ENCODE assay signal across 8 mouse cellular contexts in genomic region chr15:85981768-85982415, GRCm38 (mm10). TPM values are rescaled to one million over a fixed set of nuclear protein-coding genes. Genes with fewer than 3 reads are reported as not detected.
DNase-seq lines count a peak whose midpoint lies in the region; ATAC-seq and TF ChIP-seq lines count a peak whose summit lies in the region.

No protein-coding gene starts in this region.

- peak; percentile 11 for DNase-seq in urinary bladder, postnatal 14 days (ENCODE audit: low spot score)
- DNase-seq in urinary bladder, adult 2 months (ENCODE audit: low spot score), result no peak
- DNase-seq in layer of hippocampus, postnatal 36 days, result no peak
- DNase-seq in heart, adult 11 months, result no peak
- DNase-seq in left cerebral cortex, adult 2 months (ENCODE audit: extremely low spot score in 1 of 2, low spot score in 2 of 2), result no peak

- H3K4me1 ChIP-seq in kidney, embryonic 15.5 days, result peaks cover 19% of the 10 kb centered on the region
- H3K4me1 ChIP-seq in forebrain, embryonic 13.5 days, result peaks cover 46% of the 10 kb centered on the region

- no peak overlapping the region for H3K9ac ChIP-seq in kidney, embryonic 15.5 days
- no peak overlapping the region for H3K9ac ChIP-seq in forebrain, embryonic 13.5 days

- no peak overlapping the region for H3K4me2 ChIP-seq in kidney, embryonic 15.5 days
- H3K4me2 ChIP-seq in forebrain, embryonic 13.5 days, result no peak overlapping the region

- no peak overlapping the region for H3K4me3 ChIP-seq in kidney, embryonic 15.5 days (replicated peaks)
- H3K4me3 ChIP-seq in forebrain, embryonic 13.5 days, result no peak overlapping the region
- no peak overlapping the region for H3K4me3 ChIP-seq in left cerebral cortex, adult 2 months

- intact Hi-C loops in left cerebral cortex, adult 2 months (cut with DNase I), result no loop called here

- TF ChIP-seq CTCF in left cerebral cortex, adult 2 months (IDR thresholded peaks at IDR 0.05), result no peak

- H3K27me3 ChIP-seq in kidney, embryonic 15.5 days, result no peaks in the 10 kb centered on the region
- no peaks in the 10 kb centered on the region for H3K27me3 ChIP-seq in forebrain, embryonic 13.5 days

- WGBS in kidney, embryonic 15.5 days, result 25% methylated on average over 11 of the region's 11 CpGs
- 70% methylated on average over 11 of the region's 11 CpGs for WGBS in forebrain, embryonic 13.5 days

- H3K9me3 ChIP-seq in kidney, embryonic 15.5 days (replicated peaks), result no peaks in the 10 kb centered on the region
- H3K9me3 ChIP-seq in forebrain, embryonic 13.5 days (replicated peaks), result no peaks in the 10 kb centered on the region

- peak overlapping the region; percentile 1 for H3K27ac ChIP-seq in kidney, embryonic 15.5 days
- no peak overlapping the region for H3K27ac ChIP-seq in forebrain, embryonic 13.5 days
- H3K27ac ChIP-seq in left cerebral cortex, adult 2 months, result no peak overlapping the region

- H3K36me3 ChIP-seq in kidney, embryonic 15.5 days, result no peaks in the 10 kb centered on the region
- H3K36me3 ChIP-seq in forebrain, embryonic 13.5 days (ENCODE audit: poor library complexity, severe bottlenecking), result peaks cover 11% of the 10 kb centered on the region

- ATAC-seq in kidney, embryonic 15.5 days (replicated peaks; ENCODE audit: low FRiP score), result peak; percentile 55; the same call in 1 of the 2 replicates
- ATAC-seq in megakaryocyte-erythroid progenitor cell, adult 5-6 weeks (replicated peaks; ENCODE audit: low FRiP score, low TSS enrichment, poor library complexity, severe bottlenecking), result peak; percentile 95
- no peak for ATAC-seq in forebrain, embryonic 13.5 days

RNA-seq across cellular contexts. Expression of gene Celsr1, which starts 51.7 kb away (rescaled TPM):
- polyA plus RNA-seq in urinary bladder, adult 2 months (2012; rRNA removed), result 0.80 and 1.0 TPM in 2 replicates
- 3.7 and 3.9 TPM in 2 replicates for polyA plus RNA-seq in kidney, embryonic 15.5 days (2015; fragmentation: Nextera tagmentation; extraction: Ambion mirVana)
- 3.8 and 7.5 TPM in 2 replicates for total RNA-seq in megakaryocyte-erythroid progenitor cell, adult 5-6 weeks (2014; fragmentation: Nextera tagmentation)
- 1.3 and 9.0 TPM in 2 replicates for total RNA-seq in megakaryocyte-erythroid progenitor cell, adult 5-6 weeks (2017)
- 6.6 and 7.1 TPM in 2 replicates for polyA plus RNA-seq in forebrain, embryonic 13.5 days (2015; fragmentation: Nextera tagmentation; extraction: Ambion mirVana)
- 1 to 10 TPM; 4.1 to 4.7 TPM for total RNA-seq in layer of hippocampus, postnatal 36 days (2021)
- 1 to 10 TPM; 3.7 to 4.6 TPM for total RNA-seq in left cerebral cortex, adult 2 months (2021)
